Mouse (Mus musculus) T-helper 1 cell (primary cell): Measurements from ENCODE around the gene Gm6367.

Source experiments
- in situ Hi-C: fragments of 300-600 bp; cut with MboI, MseI; formaldehyde crosslinking; loops from one replicate; pipeline ENCODE4 v1.15.1; 2025; ENCODE audit warnings: high pct_unique_total_duplicates

Gm6367 gene

DNA sequence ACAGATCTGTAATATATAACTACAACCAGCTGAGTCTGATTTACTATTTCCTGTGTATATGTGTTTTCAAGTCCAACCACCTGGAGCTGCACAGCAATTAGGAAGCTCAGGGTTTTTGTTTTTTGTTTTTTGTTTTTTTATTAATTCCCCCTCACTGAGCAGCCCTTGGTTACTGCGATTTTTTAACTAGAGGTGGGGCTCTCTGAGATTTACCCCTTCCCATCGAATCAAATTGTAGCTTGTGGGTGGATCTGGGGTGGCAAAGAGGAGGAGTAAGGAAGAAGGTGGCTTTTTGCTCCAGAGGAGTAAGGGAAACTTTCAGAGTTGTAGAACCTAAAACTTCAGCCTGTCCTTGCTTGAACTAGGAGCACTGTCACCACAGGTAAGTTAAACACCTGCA is at the start of gene Gm6367:
Gene Gm6367 (plus strand): TSS at position 301 of the 400 bp plus-strand sequence.
- in situ Hi-C loops: loop anchor here (25.0 kb wide), 1 partner anchor 524 kb away; the partner anchor contains the start of gene Gm3286
